Mouse (Mus musculus) macrophage (primary cell): ENCODE measurements around the gene Yy1. TPM values are rescaled to one million over a fixed set of nuclear protein-coding genes. Genes with fewer than 3 reads are reported as not detected.
"Not testable (repeated sequence)": the region's sequence is repeated elsewhere in the genome, so short reads cannot be mapped to it uniquely, and the experiment has no call there.

Source experiments
- H3K27ac ChIP-seq: fragments of 350-480 bp; formaldehyde crosslinking; 2 replicates; pipeline ENCODE4 v1.9.0; 2021
- H3K36me3 ChIP-seq: fragments of 350-480 bp; formaldehyde crosslinking; 2 replicates; pipeline ENCODE4 v1.9.0; 2021; ENCODE audit errors: inconsistent target
- H3K4me3 ChIP-seq: fragments of 350-480 bp; formaldehyde crosslinking; 2 replicates; pipeline ENCODE4 v1.9.0; 2021; ENCODE audit errors: inconsistent target
- H3K79me2 ChIP-seq: fragments of 350-480 bp; formaldehyde crosslinking; 2 replicates; pipeline ENCODE4 v1.9.0; 2021; ENCODE audit errors: inconsistent target
- WGBS: methylation state at CpG from one replicate; pipeline ENCODE4 v1.1.7; 2026; ENCODE audit warnings: inconsistent platforms; ENCODE audit not compliant: missing documents; 5-methylcytosine and 5-hydroxymethylcytosine counted together
- polyA plus RNA-seq: library from polyadenylated mRNA; stranded (reverse); fragments of 250-400 nt; gene quantifications from 3 replicates; pipeline ENCODE4 v1.2.4, GENCODE M21; 2018; ENCODE audit warnings: inconsistent platforms

Gene Yy1
- polyA plus RNA-seq, 1 experiment from 2014 or later, result 61.1 TPM

DNA sequence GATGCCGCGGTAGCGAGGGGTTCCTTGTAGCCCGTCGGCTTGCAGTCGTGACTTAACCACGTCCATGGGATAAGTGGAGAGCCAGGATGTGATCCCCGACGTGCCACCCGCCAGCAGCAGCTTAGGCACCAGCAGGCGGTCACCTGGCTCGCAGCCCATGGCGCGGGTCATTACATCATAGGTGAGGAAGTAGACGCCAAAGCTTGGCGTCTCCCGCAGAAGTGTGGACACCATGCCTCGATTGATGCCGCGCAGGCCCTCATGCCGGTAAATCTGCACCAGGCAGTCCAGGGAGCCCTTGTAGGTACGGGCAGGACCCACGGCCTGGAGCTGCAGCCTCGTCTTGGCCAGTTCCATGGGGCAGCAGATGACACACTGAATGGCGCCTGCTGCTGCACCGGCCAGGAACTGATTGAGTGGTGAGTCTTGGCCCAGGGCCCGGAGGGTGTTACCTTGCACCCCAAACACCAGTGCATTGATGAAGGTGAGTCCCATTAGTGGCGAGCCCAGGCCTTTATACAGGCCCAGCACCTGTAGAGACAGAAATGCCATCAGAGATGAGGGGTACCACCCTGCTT, 34.3 kb downstream of the Yy1 start:
- H3K79me2 ChIP-seq, result peaks cover 5% of the 10 kb centered on the region; the same call in 1 of the 2 replicates
- no peak overlapping the region for H3K27ac ChIP-seq
- 96% methylated on average over 28 of the region's 28 CpGs for WGBS
- no peaks in the 10 kb centered on the region for H3K36me3 ChIP-seq
- no peak overlapping the region for H3K4me3 ChIP-seq

DNA sequence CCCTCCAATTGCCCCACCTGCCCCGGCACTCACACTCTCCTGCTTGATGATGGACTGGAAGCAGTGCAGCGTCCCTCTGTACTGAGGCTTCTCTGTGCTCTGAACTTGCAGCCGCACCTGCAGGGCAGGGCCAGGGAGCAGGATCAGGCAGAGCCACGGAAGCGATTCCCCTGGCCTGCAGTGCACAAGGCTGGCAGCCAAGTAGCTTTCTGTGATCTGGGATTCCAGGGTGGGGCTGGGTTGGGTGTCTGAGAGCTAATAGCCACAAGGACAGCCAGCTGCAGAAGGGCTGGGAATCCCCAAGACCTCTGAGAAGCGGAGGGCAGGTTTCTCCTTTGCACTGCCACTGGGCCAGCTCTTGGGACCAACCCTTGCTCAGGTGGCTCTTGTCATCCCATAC, 34.9 kb downstream of the Yy1 start:
- Histone ChIP-seq H3K27ac (no peak overlapping the region), H3K4me3 (no peak overlapping the region), H3K79me2 (no peaks in the 10 kb centered on the region; the same call in 1 of the 2 replicates), H3K36me3 (no peaks in the 10 kb centered on the region)
- WGBS, result 93% methylated on average over 6 of the region's 6 CpGs

DNA sequence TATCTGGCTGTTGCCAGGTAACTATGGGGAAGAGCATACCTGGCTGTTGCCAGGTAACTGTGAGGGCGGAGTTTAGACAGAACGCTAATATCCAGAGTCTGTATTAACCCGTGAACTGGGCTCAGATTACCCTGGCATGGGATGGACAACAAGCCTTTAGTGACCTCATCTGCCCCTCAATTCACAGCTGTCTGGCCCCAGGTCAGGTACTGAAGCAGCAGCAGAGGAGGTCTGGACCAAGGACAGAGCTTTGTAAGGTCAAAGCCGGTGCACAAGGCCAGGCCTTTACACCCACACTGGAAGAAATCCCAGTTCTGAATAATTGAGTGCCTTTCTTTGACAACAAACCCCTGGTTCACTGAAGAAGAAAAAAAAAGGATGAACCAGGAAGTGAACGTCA, 36.9 kb downstream of the Yy1 start:
- Histone ChIP-seq H3K36me3 (no peaks in the 10 kb centered on the region), H3K4me3 (no peak overlapping the region), H3K79me2 (no peaks in the 10 kb centered on the region), H3K27ac (no peak overlapping the region)
- WGBS, result 92% methylated on average over 5 of the region's 5 CpGs

GRCm38 (mm10) chr12:108830358-108830757, 37.6 kb downstream of the Yy1 start:
- H3K4me3 ChIP-seq, result no peak overlapping the region
- no peak overlapping the region for H3K27ac ChIP-seq
- WGBS, result 89% methylated on average over 6 of the region's 6 CpGs
- H3K36me3 ChIP-seq, result no peaks in the 10 kb centered on the region
- no peaks in the 10 kb centered on the region for H3K79me2 ChIP-seq

- Histone ChIP-seq H3K36me3 (no peaks in the 10 kb centered on the region), H3K79me2 (no peaks in the 10 kb centered on the region), H3K4me3 (no peak overlapping the region), H3K27ac (no peak overlapping the region)
- WGBS, result 34% methylated on average over 9 of the region's 9 CpGs
These were observed 39.3 kb downstream of the Yy1 start for GRCm38 (mm10) chr12:108831966-108832643.

GRCm38 (mm10) chr12:108832851-108833250, 40.1 kb downstream of the Yy1 start:
- H3K79me2 ChIP-seq, result no peaks in the 10 kb centered on the region
- 92% methylated on average over 8 of the region's 8 CpGs for WGBS
- H3K36me3 ChIP-seq, result no peaks in the 10 kb centered on the region
- no peak overlapping the region for H3K4me3 ChIP-seq
- no peak overlapping the region for H3K27ac ChIP-seq

DNA sequence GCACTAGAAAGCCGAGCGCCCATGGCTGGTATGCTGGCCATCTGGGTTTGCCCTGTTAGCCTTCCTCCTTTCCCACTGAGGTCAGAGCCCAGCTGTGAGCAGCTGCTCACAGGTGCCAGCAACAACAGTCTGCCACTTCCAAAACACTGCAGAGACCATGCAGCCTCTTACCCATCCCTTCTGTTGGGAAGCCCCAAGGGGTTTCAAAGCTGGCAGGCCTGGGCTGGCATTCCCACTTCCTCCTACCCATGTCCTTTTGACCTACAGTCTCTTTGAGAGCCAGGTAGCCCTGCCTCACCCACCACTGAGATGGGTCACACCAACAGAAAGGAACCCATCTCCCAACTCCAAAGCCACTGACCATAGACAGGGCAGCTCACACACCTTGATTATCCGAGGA, 40.6 kb downstream of the Yy1 start:
- WGBS, result 95% methylated on average over 3 of the region's 3 CpGs
- no peak overlapping the region for H3K27ac ChIP-seq
- H3K79me2 ChIP-seq, result no peaks in the 10 kb centered on the region
- H3K4me3 ChIP-seq, result no peak overlapping the region
- H3K36me3 ChIP-seq, result no peaks in the 10 kb centered on the region

GRCm38 (mm10) chr12:108834337-108834736, 41.6 kb downstream of the Yy1 start:
- H3K27ac ChIP-seq, result no peak overlapping the region
- 97% methylated on average over 3 of the region's 3 CpGs for WGBS
- H3K4me3 ChIP-seq, result no peak overlapping the region
- no peaks in the 10 kb centered on the region for H3K36me3 ChIP-seq
- H3K79me2 ChIP-seq, result no peaks in the 10 kb centered on the region

DNA sequence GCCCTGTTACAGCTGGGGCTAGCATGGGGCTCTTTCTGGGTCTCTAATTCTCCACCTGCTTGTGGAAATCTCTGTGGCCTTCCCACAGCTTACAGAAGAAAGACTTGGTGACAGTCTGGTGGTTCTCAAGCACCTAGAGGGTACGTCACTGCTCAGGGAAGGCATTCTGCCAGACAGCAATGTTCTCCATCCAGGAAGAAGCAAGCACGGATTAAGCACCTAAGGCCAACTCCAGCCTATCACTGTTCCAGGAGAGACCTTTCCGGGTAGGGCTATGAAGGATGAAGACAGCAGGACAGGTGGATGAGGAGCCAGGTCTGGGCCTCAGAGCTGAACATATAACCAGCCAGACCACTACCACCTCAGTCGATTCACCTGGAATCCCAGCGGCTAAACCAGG, 42.0 kb downstream of the Yy1 start:
- H3K4me3 ChIP-seq, result no peak overlapping the region
- WGBS, result 85% methylated on average over 5 of the region's 5 CpGs

GRCm38 (mm10) chr12:108835208-108835839, 42.6 kb downstream of the Yy1 start:
- Histone ChIP-seq H3K36me3 (no peaks in the 10 kb centered on the region), H3K79me2 (no peaks in the 10 kb centered on the region), H3K27ac (no peak overlapping the region), H3K4me3 (peak overlapping the region; percentile 1; the same call in 1 of the 2 replicates)
- WGBS, result 4% methylated on average over 47 of the region's 51 CpGs

More for the DNA sequence above, 42.0 kb downstream of the Yy1 start:
- Histone ChIP-seq H3K79me2 (no peaks in the 10 kb centered on the region), H3K36me3 (no peaks in the 10 kb centered on the region), H3K27ac (no peak overlapping the region)

- peak within 1 kb of the TSS; percentile 27; the same call in 1 of the 2 replicates for H3K4me3 ChIP-seq
- no peaks in the 10 kb centered on the region for H3K79me2 ChIP-seq
- WGBS, result 1% methylated on average over 53 of the region's 53 CpGs
- no peaks in the 10 kb centered on the region for H3K36me3 ChIP-seq
- H3K27ac ChIP-seq, result no peak within 1 kb of the TSS
These were observed 43.2 kb downstream of the Yy1 start, which contains the start of the genes Slc25a29 and Slc25a47 for GRCm38 (mm10) chr12:108835840-108836409. Gene Slc25a29, minus strand, starts transcription at chr12:108835883. Gene Slc25a47, plus strand, starts transcription at chr12:108836046.

DNA sequence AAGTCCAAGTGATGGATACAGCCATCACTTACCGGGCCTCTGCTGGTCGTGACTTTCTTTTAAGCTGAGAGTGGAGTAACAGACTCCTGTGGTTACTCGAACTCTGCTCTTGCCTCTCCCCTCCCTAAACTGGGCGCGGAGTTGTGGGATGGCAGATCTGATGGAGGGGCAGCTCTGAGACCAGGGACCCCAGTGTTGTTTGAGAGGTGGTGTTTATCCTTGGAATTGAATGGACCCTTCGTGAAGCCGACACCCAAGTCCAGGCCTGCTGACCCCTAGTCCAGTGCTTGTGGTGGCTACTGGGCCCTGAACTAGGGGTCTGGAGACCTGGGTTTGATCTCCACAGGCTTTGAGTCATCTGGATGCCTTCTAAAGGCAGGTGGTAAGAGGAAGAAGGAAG, 43.9 kb downstream of the Yy1 start:
- 52% methylated on average over 7 of the region's 7 CpGs for WGBS
- Histone ChIP-seq H3K4me3 (no peak overlapping the region), H3K36me3 (no peaks in the 10 kb centered on the region), H3K79me2 (no peaks in the 10 kb centered on the region), H3K27ac (no peak overlapping the region)

DNA sequence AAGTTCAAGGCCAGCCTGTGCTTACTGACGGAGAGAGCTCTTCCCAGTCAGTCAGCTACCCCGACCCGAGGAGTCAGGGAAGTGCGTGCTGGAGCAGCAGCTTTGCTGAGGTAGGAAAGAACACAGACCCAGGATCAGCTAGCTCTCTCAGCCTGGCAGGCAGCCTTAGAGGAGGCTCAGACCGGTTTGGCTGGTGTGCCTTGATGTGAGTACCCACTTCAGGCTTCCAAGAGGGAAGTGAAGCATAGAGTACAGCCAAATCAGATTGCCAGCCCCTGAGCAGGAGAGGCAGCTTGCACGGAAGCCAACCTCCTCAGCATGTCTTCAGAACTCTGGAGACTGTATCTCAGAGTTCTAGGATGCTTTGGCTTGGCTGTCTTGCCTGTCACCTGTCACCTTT, 48.4 kb downstream of the Yy1 start:
- WGBS, result 89% methylated on average over 6 of the region's 6 CpGs
- Histone ChIP-seq H3K4me3 (no peak overlapping the region), H3K36me3 (no peaks in the 10 kb centered on the region), H3K27ac (no peak overlapping the region), H3K79me2 (no peaks in the 10 kb centered on the region)

DNA sequence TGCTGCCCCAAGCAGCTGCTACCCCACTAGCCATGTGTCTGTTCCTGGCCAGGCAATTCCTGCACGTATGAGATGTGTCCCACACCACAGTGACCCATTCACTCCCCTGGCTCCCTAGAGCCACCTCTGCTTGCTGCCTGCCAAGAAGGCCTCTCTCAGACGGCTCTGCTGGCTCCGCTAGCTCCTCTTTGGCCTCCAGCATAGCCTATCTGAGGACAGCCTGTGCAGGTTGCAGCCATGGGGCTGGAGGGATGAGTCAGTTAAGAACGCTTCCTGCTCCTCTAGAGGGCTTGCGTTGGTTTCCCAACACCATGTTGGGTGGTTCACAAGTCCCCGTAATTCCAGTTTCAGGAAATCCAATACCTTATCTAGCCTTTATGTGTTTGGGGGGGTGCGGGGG, 49.9 kb downstream of the Yy1 start:
- H3K27ac ChIP-seq, result no peak overlapping the region
- WGBS, result 86% methylated on average over 7 of the region's 7 CpGs
- no peaks in the 10 kb centered on the region for H3K79me2 ChIP-seq
- no peaks in the 10 kb centered on the region for H3K36me3 ChIP-seq
- H3K4me3 ChIP-seq, result no peak overlapping the region

DNA sequence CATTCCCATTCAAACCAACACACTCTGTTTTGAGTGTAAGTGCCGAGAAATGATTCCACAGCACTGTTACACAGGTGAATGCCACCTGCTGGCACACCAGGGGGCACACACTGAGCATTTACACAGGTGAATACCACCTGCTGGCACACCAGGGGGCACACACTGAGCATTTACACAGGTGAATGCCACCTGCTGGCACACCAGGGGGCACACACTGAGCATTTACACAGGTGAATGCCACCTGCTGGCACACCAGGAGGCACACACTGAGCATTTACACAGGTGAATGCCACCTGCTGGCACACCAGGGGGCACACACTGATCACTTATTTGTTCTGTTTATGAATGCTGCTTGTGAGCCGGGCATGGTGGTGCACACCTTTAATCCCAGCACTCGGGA, 55.3 kb downstream of the Yy1 start:
- not testable (repeated sequence) for H3K4me3 ChIP-seq, H3K36me3 ChIP-seq, H3K79me2 ChIP-seq, H3K27ac ChIP-seq
- 95% methylated on average over 3 of the region's 3 CpGs for WGBS
